Mouse (Mus musculus): ENCODE data around the gene Rgl3.

Rgl3 gene

DNA sequence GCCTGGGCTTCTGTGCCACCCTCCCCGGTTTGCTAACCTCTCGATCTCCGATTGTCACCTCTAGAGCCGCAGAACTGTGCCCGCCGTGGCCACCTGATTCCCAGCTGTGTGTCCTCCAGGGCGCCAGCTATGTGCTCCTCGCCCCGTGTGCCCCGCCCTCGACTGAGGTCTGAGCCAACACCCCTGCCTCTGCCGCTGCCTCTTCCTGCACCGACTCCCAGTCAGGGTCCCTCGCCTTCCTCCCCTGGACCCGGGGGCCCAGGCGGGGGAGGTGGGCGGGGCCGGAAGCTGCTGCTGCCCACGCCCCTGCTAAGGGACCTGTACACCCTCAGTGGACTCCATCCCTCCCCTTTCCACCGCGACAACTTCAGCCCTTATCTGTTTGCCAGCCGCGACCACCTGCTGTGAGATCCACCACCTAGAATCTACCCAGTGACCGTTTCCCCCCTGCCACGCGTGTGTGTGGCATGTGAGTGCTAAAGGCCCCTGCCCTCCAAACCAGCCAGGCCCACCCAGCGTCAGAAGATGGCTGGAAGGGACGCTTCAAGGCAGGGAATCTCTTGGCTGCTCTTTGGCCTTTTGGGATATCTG lies 41.6 kb downstream of the Rgl3 start:
- DNase-seq, result no peak

GRCm38 (mm10) chr9:21944267-21944666 lies 45.0 kb downstream of the Rgl3 start:
- DNase-seq, result no peak

DNA sequence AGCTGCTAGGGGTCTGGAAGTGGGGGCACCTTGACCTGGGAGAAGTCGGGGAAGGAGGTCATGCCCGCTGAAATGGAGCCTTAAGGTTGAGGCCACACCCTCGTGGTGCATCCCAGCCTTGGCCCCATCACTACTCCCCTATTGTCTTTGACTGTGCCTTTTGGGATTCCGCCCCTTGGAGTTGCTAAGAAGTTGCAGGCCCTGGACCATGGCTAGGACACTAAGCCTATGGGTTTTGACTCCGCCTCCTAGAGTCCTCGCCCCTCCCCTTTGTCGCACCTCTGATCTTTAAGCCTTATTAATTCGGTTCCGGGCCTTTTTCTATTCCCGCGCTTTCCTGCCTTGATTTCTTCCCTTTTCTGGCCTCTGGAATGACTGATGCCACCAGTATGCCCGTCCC lies 45.6 kb downstream of the Rgl3 start:
- DNase-seq, result no peak

DNA sequence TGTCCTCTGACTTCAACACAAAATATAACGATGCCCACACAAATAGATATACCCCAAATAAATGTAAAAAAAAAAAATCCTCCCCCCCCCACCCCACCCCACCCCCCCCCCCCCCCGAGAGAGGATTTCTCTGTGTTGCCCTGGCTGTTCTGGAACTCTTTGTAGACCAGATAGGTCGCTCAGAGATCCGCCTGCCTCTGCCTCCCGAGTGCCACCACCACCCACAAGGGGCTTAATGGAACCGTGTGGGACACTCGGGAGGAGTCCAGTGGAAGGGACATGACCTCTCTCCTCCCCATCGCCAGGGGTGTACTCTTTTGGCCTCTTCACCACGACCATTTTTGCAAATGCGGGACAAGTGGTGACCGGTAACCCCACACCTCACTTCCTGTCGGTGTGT lies 46.2 kb downstream of the Rgl3 start:
- DNase-seq, result no peak

DNA sequence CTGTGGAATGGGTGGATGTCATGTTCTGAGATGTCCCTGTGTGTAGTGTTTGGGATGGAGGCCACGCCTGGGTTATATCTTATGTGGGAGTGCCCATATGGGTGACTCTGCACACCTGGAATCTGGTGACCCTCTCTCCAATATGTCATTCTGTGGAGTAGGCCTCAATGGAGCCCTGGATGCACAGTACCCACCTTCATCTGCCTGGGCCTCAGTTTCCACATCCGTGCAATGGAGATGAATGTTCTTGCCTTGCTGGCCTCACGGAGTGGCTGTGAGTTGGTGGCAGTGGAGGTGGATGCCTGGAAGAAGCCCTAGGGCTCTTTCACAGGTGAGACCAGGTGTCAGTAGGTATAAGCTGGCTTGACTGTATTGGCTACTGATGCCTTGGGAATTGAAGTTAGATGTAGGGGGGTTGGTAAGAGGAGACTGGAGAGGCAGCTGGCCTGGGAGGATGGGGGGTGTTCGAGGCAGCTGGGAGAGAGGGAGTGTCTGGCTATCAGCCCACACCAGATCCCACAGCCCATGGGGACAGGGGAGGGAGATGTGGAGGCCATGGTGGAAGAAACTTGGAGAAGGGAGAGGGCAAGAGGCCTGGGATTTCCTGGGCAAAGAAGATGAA lies 50.9 kb downstream of the Rgl3 start:
- DNase-seq, result no peak

GRCm38 (mm10) chr9:21937711-21938175 lies 51.5 kb downstream of the Rgl3 start:
- DNase-seq, result no peak

DNA sequence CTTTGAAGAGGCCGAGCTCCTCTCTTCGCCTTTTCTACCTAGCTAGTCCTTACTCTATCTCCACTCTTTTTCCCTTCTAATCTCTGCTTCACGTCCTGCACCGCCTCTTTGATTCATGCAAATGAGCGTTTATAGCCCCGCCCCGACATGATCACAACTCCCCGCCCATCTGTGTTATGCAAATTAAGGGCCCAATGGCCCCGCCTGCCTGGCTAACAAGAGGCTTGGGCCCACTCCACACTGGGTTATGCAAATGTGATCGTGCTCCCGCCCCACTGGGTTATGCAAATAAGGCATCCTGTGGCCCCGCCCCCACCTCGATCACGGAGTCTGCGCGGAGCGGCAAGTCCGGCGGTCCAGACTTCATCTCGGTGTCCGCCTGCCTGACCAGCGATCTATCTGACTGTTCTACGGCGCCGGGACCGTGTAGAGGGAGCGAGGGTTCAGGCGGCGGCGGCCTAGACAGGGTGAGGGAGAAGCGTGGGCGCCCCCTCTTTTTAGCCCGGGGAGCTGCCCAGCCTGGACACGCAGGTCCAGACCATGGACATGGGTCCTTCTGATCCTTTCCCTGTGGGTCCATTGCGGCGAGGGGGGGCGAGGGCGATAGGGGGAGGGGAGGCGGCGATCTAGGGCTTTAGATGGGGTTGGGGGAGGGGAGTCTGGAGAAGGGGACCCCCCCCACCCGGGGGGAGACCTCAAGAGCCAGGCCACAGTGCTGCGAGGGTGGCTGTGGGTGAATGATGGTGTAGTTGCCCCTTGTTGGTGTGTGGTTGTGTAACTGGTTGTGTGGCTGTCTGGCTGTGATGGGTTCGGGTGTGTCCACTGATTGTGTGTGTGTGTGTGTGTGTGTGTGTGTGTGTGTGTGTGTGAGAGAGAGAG lies 52.3 kb downstream of the Rgl3 start, which contains the start of gene Plppr2:
Gene Plppr2, plus strand, starts transcription at position 342 of the 879 bp plus-strand sequence.
- peak; percentile 98 for DNase-seq

- DNase-seq, result no peak
These were observed 53.6 kb downstream of the Rgl3 start for GRCm38 (mm10) chr9:21935466-21936131.

DNA sequence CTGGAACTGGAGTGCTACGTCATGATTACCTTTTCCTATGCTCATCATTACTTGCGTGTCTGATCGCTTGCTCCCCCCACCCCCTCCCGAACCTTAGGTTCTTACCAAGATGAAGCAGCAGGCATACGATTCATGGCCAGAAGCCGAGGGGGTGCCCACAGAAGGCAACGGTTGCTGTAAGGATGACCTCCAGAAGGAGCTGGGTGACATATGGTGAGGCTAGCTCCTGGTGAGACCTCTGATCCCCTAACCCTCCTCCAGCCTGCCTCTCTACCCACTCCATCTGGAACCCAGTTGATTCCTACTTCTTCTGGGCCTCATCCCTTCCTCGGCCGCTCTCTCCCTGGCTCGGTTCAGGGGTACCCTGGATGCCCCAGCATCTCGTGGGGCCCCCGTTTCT lies 55.2 kb downstream of the Rgl3 start:
- DNase-seq, result no peak

DNA sequence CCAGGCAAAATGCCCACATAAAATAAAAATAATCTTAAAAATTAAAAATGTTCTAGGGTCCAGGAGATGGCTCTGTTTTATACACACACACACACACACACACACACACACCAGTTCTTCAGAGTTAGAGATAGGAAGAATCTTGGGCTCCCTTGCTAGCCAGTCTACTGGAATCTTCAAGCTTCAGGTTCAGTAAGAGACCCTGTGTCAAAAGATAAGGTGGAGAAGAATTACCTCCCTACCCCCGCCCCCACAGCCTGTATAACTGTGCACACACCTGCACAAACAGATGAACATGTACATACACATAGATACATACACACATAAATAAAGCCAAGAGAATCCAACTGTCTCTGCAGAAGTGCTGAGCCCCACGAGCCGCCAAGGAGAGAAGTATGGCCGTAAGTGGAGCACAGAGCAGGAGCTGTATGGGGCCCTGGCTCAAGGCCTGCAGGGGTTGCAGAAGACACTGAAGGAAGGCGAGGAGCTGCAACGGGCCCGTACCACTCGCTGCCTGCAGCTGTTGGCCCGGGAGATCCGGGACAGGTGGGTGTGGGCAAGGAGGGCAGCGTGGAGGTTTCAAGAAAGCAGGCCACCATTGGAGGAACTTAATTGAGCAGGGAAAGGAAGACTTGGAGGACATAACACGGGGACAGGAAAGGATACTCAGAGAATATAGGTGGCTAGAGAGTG lies 56.7 kb downstream of the Rgl3 start:
- DNase-seq, result no peak

DNA sequence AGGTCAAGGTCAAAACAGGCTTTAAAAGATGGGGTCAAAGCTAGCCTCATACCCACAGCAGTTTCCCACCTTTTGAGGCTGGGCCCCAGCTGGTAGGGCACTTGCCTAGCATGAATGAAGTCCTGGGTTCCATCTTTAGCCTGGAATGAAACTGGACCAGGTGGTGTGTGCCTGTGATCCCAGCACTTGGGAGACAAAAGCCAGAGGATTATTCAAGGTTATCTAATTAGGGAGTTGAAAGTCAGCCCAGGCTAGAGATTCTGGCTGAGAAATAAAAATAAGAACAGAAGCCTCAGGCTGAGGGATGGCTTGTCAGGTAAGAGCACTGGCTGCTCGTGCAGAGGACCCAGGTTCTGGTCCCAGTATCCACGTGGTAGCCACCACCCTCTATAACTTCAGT lies 57.2 kb downstream of the Rgl3 start:
- DNase-seq, result no peak

DNA sequence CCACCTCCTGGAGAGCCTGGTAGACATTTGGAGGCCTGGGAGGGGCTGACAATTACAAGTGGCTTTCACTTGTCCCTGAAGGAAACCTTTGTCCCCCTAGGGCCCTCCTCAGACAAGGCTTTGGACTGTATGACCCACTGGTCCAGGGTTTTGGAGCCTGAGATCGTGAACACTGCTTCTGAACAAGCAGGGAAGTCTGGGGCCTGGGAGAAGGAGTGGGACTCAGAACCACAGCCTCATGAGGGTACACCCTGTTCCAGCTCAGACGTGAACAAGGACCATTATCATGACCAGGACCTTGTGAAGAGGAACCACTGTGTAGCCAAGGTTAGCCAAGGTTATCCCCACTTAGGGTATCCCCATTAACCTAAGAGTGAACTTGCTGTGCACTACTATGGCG lies 60.0 kb downstream of the Rgl3 start:
- no peak for DNase-seq

DNA sequence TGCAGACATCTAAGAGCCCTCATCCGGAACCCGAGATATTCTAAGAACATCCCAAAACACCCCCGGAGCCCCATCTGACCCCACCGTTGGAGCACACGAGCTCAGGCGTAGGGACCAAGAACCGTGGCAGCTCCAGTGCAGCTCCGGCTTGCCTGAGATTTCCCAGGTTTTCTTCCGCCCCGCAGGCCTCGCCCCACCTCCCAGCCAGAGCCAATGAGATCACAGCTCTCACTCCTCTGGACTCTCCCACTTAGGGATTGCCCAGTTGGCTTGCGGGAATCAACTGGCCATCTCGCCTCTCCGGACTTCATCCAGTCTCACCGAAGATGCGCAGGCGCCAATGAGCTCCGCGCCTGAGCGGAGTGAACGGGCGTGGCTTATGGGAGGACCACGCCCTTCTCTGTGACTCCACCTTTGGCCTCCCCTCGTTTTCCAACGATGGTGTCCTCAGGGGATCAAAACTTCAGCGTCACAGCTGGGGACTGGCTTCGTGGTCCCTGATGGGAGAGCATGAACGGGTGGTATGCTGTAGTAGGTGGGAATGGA lies 62.0 kb downstream of the Rgl3 start, which contains the start of the genes Ccdc159 and Tmem205:
Gene Ccdc159, plus strand, starts transcription at position 264 of the 546 bp plus-strand sequence.
Gene Tmem205, minus strand, starts transcription at position 349 of the 546 bp plus-strand sequence.
- peak; percentile 98 for DNase-seq

- DNase-seq, result no peak
These were observed 62.5 kb downstream of the Rgl3 start for GRCm38 (mm10) chr9:21926784-21927183.

- DNase-seq, result peak; percentile 71
These were observed 63.1 kb downstream of the Rgl3 start for GRCm38 (mm10) chr9:21926155-21926554.

DNA sequence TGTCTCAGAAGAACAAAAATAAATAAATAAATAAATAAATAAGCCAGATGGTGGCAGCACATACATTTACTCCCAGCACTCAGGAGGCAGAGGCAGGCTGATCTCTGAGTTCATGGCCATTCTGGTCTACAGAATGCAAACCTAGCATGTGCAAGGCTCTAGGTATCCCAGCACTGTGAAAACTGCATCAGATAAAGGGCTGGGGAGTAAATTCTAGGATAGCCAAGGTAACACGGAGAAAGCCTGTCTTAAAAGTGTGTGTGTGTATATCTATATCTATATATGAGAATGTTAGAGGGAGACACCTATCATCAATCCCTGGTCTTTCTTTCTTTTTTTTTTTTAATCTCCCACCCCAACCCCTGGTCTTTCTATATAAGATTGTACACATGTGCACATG lies 63.7 kb downstream of the Rgl3 start:
- no peak for DNase-seq

DNA sequence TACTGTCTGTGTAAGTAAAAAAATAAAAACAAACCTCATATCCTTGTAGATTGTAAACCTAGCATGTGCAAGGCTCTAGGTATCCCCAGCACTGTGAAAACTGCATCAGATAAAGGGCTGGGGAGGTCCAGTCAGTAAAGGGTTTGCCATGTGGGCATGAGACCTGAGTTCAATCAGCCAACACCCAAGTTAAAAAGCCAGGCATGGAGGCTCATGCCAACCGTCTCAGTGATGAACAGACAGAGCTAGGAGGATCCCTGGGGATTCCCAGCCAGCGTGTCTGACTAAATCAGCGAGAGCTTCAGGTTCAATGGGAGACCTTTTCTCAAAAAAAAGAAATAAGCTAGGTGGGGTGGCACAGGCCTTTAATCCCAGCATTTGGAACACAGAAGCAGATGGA lies 64.2 kb downstream of the Rgl3 start:
- no peak for DNase-seq

- DNase-seq, result peak; percentile 93
These were observed 65.2 kb downstream of the Rgl3 start for GRCm38 (mm10) chr9:21924099-21924493.

DNA sequence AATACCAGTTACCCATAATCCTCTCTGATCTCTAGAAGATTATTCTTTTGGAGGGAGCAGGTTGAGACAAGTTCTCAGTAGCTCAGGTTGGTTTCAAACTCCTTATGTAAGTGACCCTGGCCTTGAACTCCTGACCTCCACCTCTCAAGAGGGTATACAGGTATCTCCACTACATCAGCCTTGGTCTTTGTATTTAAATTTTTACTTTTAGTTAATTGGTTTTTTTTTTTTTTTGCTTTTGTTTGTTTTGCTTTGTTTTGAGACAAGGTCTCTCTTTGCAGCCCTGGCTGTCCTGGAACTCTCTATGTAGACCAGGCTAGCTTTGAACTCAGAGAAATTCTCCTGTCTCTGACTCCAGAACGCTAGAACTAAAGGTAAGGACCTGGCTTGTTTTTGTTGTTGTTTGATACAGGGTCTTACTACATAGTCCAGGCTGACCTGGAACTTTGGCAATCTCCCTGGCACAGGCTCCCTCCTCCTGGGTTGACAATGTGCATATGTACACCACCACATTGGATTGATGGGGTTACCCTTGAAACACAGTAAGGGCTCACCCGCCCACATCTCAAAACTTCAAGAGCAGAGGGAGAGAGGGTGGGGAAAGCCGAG lies 65.7 kb downstream of the Rgl3 start:
- DNase-seq, result no peak

GRCm38 (mm10) chr9:21923036-21923435 lies 66.2 kb downstream of the Rgl3 start:
- no peak for DNase-seq
